Mouse (Mus musculus): ENCODE measurements around the gene Ppfia1. TPM values are rescaled to one million over a fixed set of nuclear protein-coding genes. Genes with fewer than 3 reads are reported as not detected.

The Ppfia1 gene
- polyA plus RNA-seq, 1 experiment from 2014 or later: 41.3 TPM

DNA sequence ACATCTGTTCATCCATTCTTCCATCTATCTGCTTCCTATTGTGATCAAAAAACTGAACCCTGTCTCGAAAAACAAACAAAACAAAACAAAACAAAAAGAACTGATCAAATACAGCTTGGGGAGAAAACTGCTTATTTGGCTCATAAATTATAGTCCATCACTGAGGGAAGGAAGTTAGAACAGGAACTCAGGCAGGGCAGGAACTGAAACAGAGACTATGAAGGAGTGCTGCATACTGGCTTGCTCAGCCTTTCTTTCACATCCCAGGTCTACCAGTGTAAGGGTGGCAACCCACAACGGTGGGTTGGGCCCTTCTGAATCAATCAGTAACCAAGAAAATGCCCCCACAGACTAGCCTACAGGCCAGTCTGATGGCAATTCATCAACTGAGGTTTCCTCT, 82.4 kb downstream of the Ppfia1 start:
- ATAC-seq (replicated peaks; ENCODE audit: insufficient number of reproducible peaks, low FRiP score, low TSS enrichment, low read depth) (no peak), DNase-seq (ENCODE audit: low spot score) (no peak)
- Histone ChIP-seq H3K27me3 (ENCODE audit: control insufficient read depth, insufficient read depth, low read length) (no peaks in the 10 kb centered on the region), H3K27ac (replicated peaks; ENCODE audit: low read depth, low read length) (no peak overlapping the region), H3K4me3 (ENCODE audit: low read depth, low read length) (peak overlapping the region; percentile 90), H3K4me1 (ENCODE audit: control insufficient read depth, insufficient read depth, low read length) (peaks cover 5% of the 10 kb centered on the region; the same call in 1 of the 2 replicates), H3K4me2 (ENCODE audit: low read depth, low read length) (peak overlapping the region; percentile 54), H3K9ac (replicated peaks; ENCODE audit: low read length) (peak overlapping the region; percentile 86), H3K36me3 (replicated peaks; ENCODE audit: control insufficient read depth, insufficient read depth, low read depth, low read length) (peaks cover 6% of the 10 kb centered on the region), H3K9me3 (replicated peaks; ENCODE audit: control insufficient read depth, low read length) (no peaks in the 10 kb centered on the region)
- 84% methylated on average over 2 of the region's 2 CpGs for WGBS

DNA sequence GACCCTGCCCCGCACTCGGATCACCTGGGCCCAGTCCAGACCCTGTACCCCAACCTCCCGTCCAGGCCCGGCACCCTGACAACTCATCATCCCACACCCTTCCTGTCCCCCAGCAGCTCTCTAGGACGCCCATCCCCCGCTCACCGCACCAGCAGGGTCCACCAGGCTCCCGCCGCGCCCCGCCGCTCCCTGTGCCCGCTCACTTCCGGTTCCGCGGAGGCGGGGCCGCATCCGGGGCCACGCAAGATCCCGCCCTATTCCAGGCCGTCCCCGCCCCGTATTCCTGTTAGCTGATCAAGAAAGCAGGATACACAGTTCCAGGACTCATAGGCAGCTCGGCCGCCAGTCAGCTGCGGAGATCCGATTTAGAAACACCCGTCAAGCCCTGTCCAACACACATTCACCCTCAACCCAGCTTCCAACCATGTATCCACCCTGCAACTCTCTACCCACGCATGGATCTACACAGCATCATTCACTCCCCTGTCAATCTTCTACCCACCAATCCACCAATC, 82.9 kb downstream of the Ppfia1 start, which contains the start of gene Cttn:
TSS of gene Cttn (minus strand) at position 465 of the 515 bp plus-strand sequence.
- Histone ChIP-seq H3K4me1 (ENCODE audit: control insufficient read depth, insufficient read depth, low read length) (peaks cover 5% of the 10 kb centered on the region; the same call in 1 of the 2 replicates), H3K27ac (replicated peaks; ENCODE audit: low read depth, low read length) (no peak within 1 kb of the TSS), H3K4me2 (ENCODE audit: low read depth, low read length) (peak within 1 kb of the TSS; percentile 54), H3K36me3 (replicated peaks; ENCODE audit: control insufficient read depth, insufficient read depth, low read depth, low read length) (peaks cover under 1% of the 10 kb centered on the region; the same call in 1 of the 2 replicates), H3K27me3 (ENCODE audit: control insufficient read depth, insufficient read depth, low read length) (no peaks in the 10 kb centered on the region), H3K9ac (replicated peaks; ENCODE audit: low read length) (peak within 1 kb of the TSS; percentile 86), H3K9me3 (replicated peaks; ENCODE audit: control insufficient read depth, low read length) (no peaks in the 10 kb centered on the region), H3K4me3 (ENCODE audit: low read depth, low read length) (peak within 1 kb of the TSS; percentile 90)
- ATAC-seq (replicated peaks; ENCODE audit: insufficient number of reproducible peaks, low FRiP score, low TSS enrichment, low read depth) (peak; percentile 93), DNase-seq (ENCODE audit: low spot score) (peak; percentile 93)
- WGBS: 1% methylated on average over 30 of the region's 30 CpGs

DNA sequence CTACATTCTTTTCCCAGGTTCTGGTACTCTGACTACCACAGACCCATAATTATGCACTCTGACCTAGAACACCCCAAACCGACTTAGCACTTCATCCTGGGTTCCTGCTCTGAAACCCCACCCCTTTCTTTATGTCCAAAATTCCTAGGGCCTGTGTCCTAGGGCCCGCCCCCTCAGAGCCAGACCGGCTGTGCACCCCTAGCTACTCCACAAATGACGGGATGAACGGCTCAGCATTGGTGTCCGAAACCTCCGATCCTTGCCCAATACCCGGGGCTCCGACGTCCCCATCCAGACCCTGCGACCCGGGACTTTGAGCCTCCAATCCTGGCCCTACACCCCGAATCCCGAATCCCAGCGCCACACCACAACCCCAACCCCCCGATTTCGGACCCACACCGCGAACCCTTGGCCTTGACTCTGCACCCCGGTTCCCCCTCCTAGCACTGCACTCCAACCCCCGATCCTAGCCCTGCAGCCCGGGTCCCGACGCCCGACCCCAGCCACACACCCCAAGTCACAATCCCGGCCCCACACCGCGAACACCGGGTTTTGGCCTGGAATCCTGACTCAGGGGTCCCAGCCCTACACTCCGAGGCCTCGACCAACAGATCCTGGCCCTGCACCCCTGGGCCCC, 83.5 kb downstream of the Ppfia1 start:
- DNase-seq (ENCODE audit: low spot score) (peak; percentile 7), ATAC-seq (replicated peaks; ENCODE audit: insufficient number of reproducible peaks, low FRiP score, low TSS enrichment, low read depth) (peak; percentile 17; the same call in 1 of the 2 replicates)
- peak overlapping the region; percentile 86 for H3K9ac ChIP-seq (replicated peaks; ENCODE audit: low read length)
- H3K27me3 ChIP-seq (ENCODE audit: control insufficient read depth, insufficient read depth, low read length): no peaks in the 10 kb centered on the region
- H3K27ac ChIP-seq (replicated peaks; ENCODE audit: low read depth, low read length): no peak overlapping the region
- peaks cover 3% of the 10 kb centered on the region; the same call in 1 of the 2 replicates for H3K36me3 ChIP-seq (replicated peaks; ENCODE audit: control insufficient read depth, insufficient read depth, low read depth, low read length)
- 1% methylated on average over 31 of the region's 31 CpGs for WGBS
- H3K4me2 ChIP-seq (ENCODE audit: low read depth, low read length): peak overlapping the region; percentile 54
- H3K9me3 ChIP-seq (replicated peaks; ENCODE audit: control insufficient read depth, low read length): no peaks in the 10 kb centered on the region
- H3K4me3 ChIP-seq (ENCODE audit: low read depth, low read length): peak overlapping the region; percentile 90
- peaks cover 5% of the 10 kb centered on the region; the same call in 1 of the 2 replicates for H3K4me1 ChIP-seq (ENCODE audit: control insufficient read depth, insufficient read depth, low read length)

DNA sequence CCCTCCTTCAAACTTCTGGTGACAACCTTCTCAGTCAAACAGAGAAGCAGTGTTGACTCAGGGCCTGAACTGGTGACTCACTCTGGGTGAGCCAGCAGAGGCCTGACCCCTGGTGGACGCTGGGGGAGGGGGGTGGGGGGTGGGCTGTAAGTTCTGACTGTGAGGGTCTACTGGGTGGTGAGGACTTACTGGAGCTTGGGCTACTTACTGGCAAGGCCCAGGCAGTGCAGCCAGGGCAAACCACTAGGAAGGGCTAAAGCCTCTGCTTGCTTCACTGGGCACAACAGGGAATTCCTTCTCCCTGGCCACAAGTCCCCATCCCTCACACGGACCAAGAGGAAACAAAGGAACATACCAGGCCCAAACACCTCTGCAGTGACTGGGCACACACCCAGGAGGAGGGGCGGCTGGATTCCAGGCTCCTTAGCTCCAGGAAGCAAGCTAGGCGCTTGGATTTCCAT, 84.3 kb downstream of the Ppfia1 start:
- peak overlapping the region; percentile 54 for H3K4me2 ChIP-seq (ENCODE audit: low read depth, low read length)
- H3K4me3 ChIP-seq (ENCODE audit: low read depth, low read length): peak overlapping the region; percentile 90
- H3K9ac ChIP-seq (replicated peaks; ENCODE audit: low read length): peak overlapping the region; percentile 86
- no peak for ATAC-seq (replicated peaks; ENCODE audit: insufficient number of reproducible peaks, low FRiP score, low TSS enrichment, low read depth)
- H3K4me1 ChIP-seq (ENCODE audit: control insufficient read depth, insufficient read depth, low read length): peaks cover 5% of the 10 kb centered on the region; the same call in 1 of the 2 replicates
- peaks cover 5% of the 10 kb centered on the region; the same call in 1 of the 2 replicates for H3K36me3 ChIP-seq (replicated peaks; ENCODE audit: control insufficient read depth, insufficient read depth, low read depth, low read length)
- H3K27me3 ChIP-seq (ENCODE audit: control insufficient read depth, insufficient read depth, low read length): no peaks in the 10 kb centered on the region
- H3K27ac ChIP-seq (replicated peaks; ENCODE audit: low read depth, low read length): no peak overlapping the region
- no peaks in the 10 kb centered on the region for H3K9me3 ChIP-seq (replicated peaks; ENCODE audit: control insufficient read depth, low read length)
- no peak for DNase-seq (ENCODE audit: low spot score)
- WGBS: 23% methylated on average over 4 of the region's 4 CpGs

DNA sequence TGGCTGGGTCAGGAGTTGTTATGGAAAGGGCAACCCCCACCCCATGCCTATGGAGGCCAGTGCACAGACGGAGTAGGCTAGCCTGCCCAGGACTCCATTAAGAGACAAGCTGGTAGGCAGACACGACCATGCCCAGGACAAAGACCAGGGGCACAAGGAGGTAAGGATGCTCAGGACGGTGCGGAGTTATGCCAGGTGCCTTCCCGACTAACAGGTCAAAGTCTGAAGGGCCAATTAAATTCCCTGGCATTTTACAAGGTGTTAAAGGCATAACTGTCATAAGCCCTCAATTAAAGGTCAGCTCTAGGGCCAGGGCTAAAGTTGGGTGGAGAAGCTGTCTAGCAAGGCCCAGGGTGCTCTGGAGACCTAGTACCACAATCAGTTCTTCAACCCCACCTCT, 84.8 kb downstream of the Ppfia1 start:
- Histone ChIP-seq H3K36me3 (replicated peaks; ENCODE audit: control insufficient read depth, insufficient read depth, low read depth, low read length) (peaks cover 5% of the 10 kb centered on the region; the same call in 1 of the 2 replicates), H3K27ac (replicated peaks; ENCODE audit: low read depth, low read length) (no peak overlapping the region), H3K4me3 (ENCODE audit: low read depth, low read length) (no peak overlapping the region), H3K27me3 (ENCODE audit: control insufficient read depth, insufficient read depth, low read length) (no peaks in the 10 kb centered on the region), H3K9me3 (replicated peaks; ENCODE audit: control insufficient read depth, low read length) (no peaks in the 10 kb centered on the region), H3K4me1 (ENCODE audit: control insufficient read depth, insufficient read depth, low read length) (peaks cover 5% of the 10 kb centered on the region; the same call in 1 of the 2 replicates), H3K9ac (replicated peaks; ENCODE audit: low read length) (no peak overlapping the region; the same call in 1 of the 2 replicates), H3K4me2 (ENCODE audit: low read depth, low read length) (no peak overlapping the region)
- WGBS: 92% methylated on average over 5 of the region's 5 CpGs
- no peak for DNase-seq (ENCODE audit: low spot score)
- no peak for ATAC-seq (replicated peaks; ENCODE audit: insufficient number of reproducible peaks, low FRiP score, low TSS enrichment, low read depth)

DNA sequence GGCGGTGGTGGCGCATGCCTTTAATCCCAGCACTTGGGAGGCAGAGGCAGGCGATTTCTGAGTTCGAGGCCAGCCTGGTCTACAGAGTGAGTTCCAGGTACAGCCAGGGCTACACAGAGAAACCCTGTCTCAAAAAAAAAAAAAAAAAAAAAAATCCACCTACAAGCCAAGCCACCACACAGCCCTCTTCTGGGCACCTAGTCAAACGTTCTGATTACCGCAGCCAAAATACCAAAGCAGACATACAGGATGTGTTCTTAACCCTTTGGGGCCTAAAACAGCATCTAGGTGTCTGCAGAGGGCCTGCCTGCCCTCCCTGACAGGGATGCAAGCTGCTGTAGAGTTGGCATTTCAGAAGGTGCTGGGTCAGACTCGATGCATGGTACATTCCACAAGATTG, 91.0 kb downstream of the Ppfia1 start:
- Histone ChIP-seq H3K27ac (replicated peaks; ENCODE audit: low read depth, low read length) (no peak overlapping the region), H3K9me3 (replicated peaks; ENCODE audit: control insufficient read depth, low read length) (no peaks in the 10 kb centered on the region), H3K4me3 (ENCODE audit: low read depth, low read length) (no peak overlapping the region), H3K27me3 (ENCODE audit: control insufficient read depth, insufficient read depth, low read length) (no peaks in the 10 kb centered on the region), H3K4me1 (ENCODE audit: control insufficient read depth, insufficient read depth, low read length) (no peaks in the 10 kb centered on the region), H3K36me3 (replicated peaks; ENCODE audit: control insufficient read depth, insufficient read depth, low read depth, low read length) (peaks cover 24% of the 10 kb centered on the region), H3K4me2 (ENCODE audit: low read depth, low read length) (no peak overlapping the region), H3K9ac (replicated peaks; ENCODE audit: low read length) (no peak overlapping the region)
- WGBS: 87% methylated on average over 7 of the region's 7 CpGs
- no peak for ATAC-seq (replicated peaks; ENCODE audit: insufficient number of reproducible peaks, low FRiP score, low TSS enrichment, low read depth)
- DNase-seq (ENCODE audit: low spot score): no peak

DNA sequence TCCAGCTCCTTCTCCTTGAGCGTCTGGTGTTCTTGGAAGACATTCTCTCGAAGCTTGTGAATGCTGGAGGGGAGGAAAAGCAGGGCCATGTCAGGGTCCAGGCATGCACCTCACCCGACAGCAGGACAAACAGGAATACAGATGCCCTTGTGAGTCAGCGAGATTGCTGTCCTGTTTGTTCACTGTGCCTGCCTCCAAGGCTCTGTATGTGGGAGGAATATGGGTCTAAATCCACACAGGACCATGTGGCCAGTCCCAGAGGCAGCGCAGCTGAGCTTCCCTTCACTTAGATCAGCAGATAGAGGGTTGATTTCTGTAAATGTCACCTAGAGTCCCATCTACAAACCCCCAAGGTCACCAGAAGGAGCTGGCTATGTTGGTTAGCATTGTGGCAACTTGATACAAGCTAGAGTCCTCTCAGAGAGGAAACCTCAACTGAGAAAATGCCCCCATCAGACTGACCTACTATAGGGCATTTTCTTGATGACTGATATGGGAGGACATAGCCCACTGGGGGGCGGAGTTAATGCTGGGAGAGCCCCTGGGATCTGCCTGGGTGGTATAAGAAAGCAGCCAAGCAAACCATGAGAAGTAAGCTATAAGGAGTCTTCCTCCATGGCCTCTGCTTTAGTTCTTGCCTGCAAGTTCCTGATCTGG, 92.2 kb downstream of the Ppfia1 start:
- peaks cover 30% of the 10 kb centered on the region for H3K36me3 ChIP-seq (replicated peaks; ENCODE audit: control insufficient read depth, insufficient read depth, low read depth, low read length)
- 93% methylated on average over 6 of the region's 6 CpGs for WGBS
- no peaks in the 10 kb centered on the region for H3K9me3 ChIP-seq (replicated peaks; ENCODE audit: control insufficient read depth, low read length)
- DNase-seq (ENCODE audit: low spot score): no peak
- H3K4me2 ChIP-seq (ENCODE audit: low read depth, low read length): no peak overlapping the region
- H3K4me3 ChIP-seq (ENCODE audit: low read depth, low read length): no peak overlapping the region
- H3K27me3 ChIP-seq (ENCODE audit: control insufficient read depth, insufficient read depth, low read length): no peaks in the 10 kb centered on the region
- no peak for ATAC-seq (replicated peaks; ENCODE audit: insufficient number of reproducible peaks, low FRiP score, low TSS enrichment, low read depth)
- no peak overlapping the region for H3K27ac ChIP-seq (replicated peaks; ENCODE audit: low read depth, low read length)
- no peak overlapping the region for H3K9ac ChIP-seq (replicated peaks; ENCODE audit: low read length)
- no peaks in the 10 kb centered on the region for H3K4me1 ChIP-seq (ENCODE audit: control insufficient read depth, insufficient read depth, low read length)

DNA sequence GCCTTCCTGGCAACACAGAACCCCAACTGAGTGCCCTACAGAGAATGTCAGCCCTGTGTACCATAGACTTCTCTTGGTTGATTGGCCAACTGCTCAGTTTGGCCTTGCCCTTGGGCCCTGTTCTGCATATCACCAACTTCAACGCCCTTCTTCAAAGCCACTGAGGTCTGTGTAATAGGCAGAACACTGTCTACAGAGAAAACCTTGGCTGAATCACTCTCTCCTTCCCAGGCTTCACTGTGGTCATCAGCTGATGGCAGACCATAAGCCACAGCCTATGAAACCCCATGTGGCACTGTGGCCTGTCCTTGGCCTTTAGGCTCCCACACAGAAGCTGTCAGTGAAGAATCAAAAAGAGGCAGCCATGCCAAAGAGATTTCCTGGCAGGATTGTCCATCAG, 94.6 kb downstream of the Ppfia1 start:
- no peak for ATAC-seq (replicated peaks; ENCODE audit: insufficient number of reproducible peaks, low FRiP score, low TSS enrichment, low read depth)
- no peak overlapping the region for H3K9ac ChIP-seq (replicated peaks; ENCODE audit: low read length)
- H3K4me3 ChIP-seq (ENCODE audit: low read depth, low read length): no peak overlapping the region
- no peak for DNase-seq (ENCODE audit: low spot score)
- no peak overlapping the region for H3K4me2 ChIP-seq (ENCODE audit: low read depth, low read length)
- no peaks in the 10 kb centered on the region for H3K4me1 ChIP-seq (ENCODE audit: control insufficient read depth, insufficient read depth, low read length)
- H3K36me3 ChIP-seq (replicated peaks; ENCODE audit: control insufficient read depth, insufficient read depth, low read depth, low read length): peaks cover 33% of the 10 kb centered on the region
- H3K9me3 ChIP-seq (replicated peaks; ENCODE audit: control insufficient read depth, low read length): no peaks in the 10 kb centered on the region
- H3K27ac ChIP-seq (replicated peaks; ENCODE audit: low read depth, low read length): no peak overlapping the region
- H3K27me3 ChIP-seq (ENCODE audit: control insufficient read depth, insufficient read depth, low read length): no peaks in the 10 kb centered on the region
- WGBS: 97% methylated on average over 1 of the region's 1 CpGs

Measured in embryonic facial prominence, embryonic 11.5 days (tissue).